Mouse (Mus musculus): ENCODE results near the gene 1700028J19Rik.

The 1700028J19Rik gene

GRCm38 (mm10) chr7:44246055-44246983, at the start of gene 1700028J19Rik, which contains the start of gene 2410002F23Rik:
1700028J19Rik (minus strand) TSS chr7:44246695.
2410002F23Rik (plus strand) TSS chr7:44246722.
- DNase-seq (ENCODE audit: low spot score in 2 of 2): peak; percentile 83 to 88

- DNase-seq (ENCODE audit: low spot score in 2 of 2): no peak
These were observed 44.9 kb upstream of the 1700028J19Rik start for GRCm38 (mm10) chr7:44291418-44291817.

GRCm38 (mm10) chr7:44290986-44291385, 44.5 kb upstream of the 1700028J19Rik start:
- no peak for DNase-seq (ENCODE audit: low spot score in 2 of 2)

- no peak for DNase-seq (ENCODE audit: low spot score in 2 of 2)
These were observed 41.3 kb upstream of the 1700028J19Rik start for GRCm38 (mm10) chr7:44287760-44288159.

- no peak for DNase-seq (ENCODE audit: low spot score in 2 of 2)
These were observed 35.1 kb upstream of the 1700028J19Rik start for GRCm38 (mm10) chr7:44281586-44281985.

- no peak for DNase-seq (ENCODE audit: low spot score in 2 of 2)
These were observed 34.5 kb upstream of the 1700028J19Rik start for GRCm38 (mm10) chr7:44280959-44281358.

GRCm38 (mm10) chr7:44277250-44277622, 30.7 kb upstream of the 1700028J19Rik start:
- DNase-seq (ENCODE audit: low spot score in 2 of 2): peak in 1 of 2 experiments; percentile 23

- DNase-seq (ENCODE audit: low spot score in 2 of 2): no peak
These were observed 30.2 kb upstream of the 1700028J19Rik start for GRCm38 (mm10) chr7:44276461-44277249.

GRCm38 (mm10) chr7:44275546-44275945, 29.1 kb upstream of the 1700028J19Rik start:
- no peak for DNase-seq (ENCODE audit: low spot score in 2 of 2)

GRCm38 (mm10) chr7:44274096-44274495, 27.6 kb upstream of the 1700028J19Rik start:
- no peak for DNase-seq (ENCODE audit: low spot score in 2 of 2)

- DNase-seq (ENCODE audit: low spot score in 2 of 2): no peak
These were observed 27.0 kb upstream of the 1700028J19Rik start for GRCm38 (mm10) chr7:44273446-44273845.

GRCm38 (mm10) chr7:44272546-44272945, 26.1 kb upstream of the 1700028J19Rik start:
- no peak for DNase-seq (ENCODE audit: low spot score in 2 of 2)

GRCm38 (mm10) chr7:44271309-44271708, 24.8 kb upstream of the 1700028J19Rik start:
- no peak for DNase-seq (ENCODE audit: low spot score in 2 of 2)

- no peak for DNase-seq (ENCODE audit: low spot score in 2 of 2)
These were observed 22.9 kb upstream of the 1700028J19Rik start for GRCm38 (mm10) chr7:44269397-44269796.

- no peak for DNase-seq (ENCODE audit: low spot score in 2 of 2)
These were observed 21.6 kb upstream of the 1700028J19Rik start for GRCm38 (mm10) chr7:44268117-44268516.

GRCm38 (mm10) chr7:44262791-44263643, 16.5 kb upstream of the 1700028J19Rik start:
- DNase-seq (ENCODE audit: low spot score in 2 of 2): peak; percentile 82 to 89

GRCm38 (mm10) chr7:44261147-44261546, 14.7 kb upstream of the 1700028J19Rik start, which contains the start of gene Gm15517:
Gm15517 (plus strand) TSS chr7:44261447.
- DNase-seq (ENCODE audit: low spot score in 2 of 2): no peak

- no peak for DNase-seq (ENCODE audit: low spot score in 2 of 2)
These were observed 13.9 kb upstream of the 1700028J19Rik start for GRCm38 (mm10) chr7:44260410-44260809.

GRCm38 (mm10) chr7:44257278-44257677, 10.8 kb upstream of the 1700028J19Rik start, which contains the start of gene Acp4:
Acp4 (minus strand) TSS chr7:44257378.
- DNase-seq (ENCODE audit: low spot score in 2 of 2): no peak

GRCm38 (mm10) chr7:44254930-44255329, 8.4 kb upstream of the 1700028J19Rik start:
- DNase-seq (ENCODE audit: low spot score in 2 of 2): no peak

GRCm38 (mm10) chr7:44253023-44253616, 6.6 kb upstream of the 1700028J19Rik start:
- no peak for DNase-seq (ENCODE audit: low spot score in 2 of 2)
